Mouse (Mus musculus): ENCODE measurements at regions not wholly inside any gene's neighbourhood (a gene's known extent, or its start where the extent isn't known, plus 50 kb on each side); places are given as distances from the start of the nearest gene placed in this dataset.

DNA sequence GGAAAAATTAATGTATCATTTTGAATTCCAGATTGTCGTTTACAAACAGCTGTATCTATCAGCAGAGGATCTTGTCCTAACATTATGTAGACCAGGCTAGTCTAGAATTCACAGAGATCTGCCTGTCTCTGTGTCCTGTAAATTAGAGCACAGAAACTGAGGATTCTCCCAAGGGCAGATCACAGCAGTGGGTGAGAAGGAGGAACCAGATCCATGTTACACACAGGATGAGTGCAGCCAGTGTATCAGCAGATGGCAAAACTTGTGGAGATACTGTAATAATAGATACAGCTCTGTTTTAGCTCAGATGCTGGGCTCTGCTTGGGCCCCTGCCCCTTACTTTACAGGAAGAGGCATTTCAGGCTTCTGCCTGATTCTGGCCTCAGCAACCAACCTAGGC is 1384.0 kb upstream of the 1700008P02Rik start:
- no peak for DNase-seq (ENCODE audit: low spot score)

DNA sequence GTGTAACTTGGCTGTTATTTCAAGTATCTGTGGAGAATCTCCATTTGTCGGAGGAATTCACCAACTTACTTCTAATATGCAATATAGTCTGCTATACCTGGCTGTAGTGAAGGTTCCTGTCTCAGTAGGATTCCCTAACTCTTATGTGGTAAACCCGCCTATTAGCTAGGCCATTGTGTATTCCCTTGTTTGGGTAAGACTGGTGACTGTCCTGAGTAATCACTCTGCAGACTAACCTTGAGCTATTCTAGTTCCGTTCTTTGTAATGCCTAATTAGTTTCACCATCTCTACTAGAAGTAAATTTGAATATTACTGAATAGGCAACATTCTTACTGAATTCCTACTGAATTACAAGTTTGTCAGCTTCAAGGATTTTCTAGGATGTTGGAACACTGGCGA is 1380.8 kb upstream of the 1700008P02Rik start:
- DNase-seq (ENCODE audit: low spot score) = no peak

DNA sequence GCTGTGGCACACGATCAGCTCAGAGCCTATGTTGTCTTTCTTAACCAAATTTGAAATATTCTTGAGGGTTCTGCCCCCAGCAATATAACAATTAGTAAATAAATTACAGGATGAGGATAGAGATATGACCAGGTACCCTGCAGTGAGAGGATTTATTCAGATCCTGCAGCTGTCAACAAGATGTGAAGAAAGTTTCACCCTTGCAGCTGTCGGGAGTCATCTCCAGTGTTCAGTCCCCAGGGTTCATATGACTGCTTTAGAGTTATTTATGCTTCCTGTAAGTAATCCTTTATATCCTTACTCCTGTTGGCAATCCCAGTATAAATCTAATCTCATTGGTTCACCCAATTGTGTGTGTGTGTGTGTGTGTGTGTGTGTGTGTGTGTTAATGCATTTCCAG is 1372.1 kb upstream of the 1700008P02Rik start:
- DNase-seq (ENCODE audit: low spot score) = no peak

DNA sequence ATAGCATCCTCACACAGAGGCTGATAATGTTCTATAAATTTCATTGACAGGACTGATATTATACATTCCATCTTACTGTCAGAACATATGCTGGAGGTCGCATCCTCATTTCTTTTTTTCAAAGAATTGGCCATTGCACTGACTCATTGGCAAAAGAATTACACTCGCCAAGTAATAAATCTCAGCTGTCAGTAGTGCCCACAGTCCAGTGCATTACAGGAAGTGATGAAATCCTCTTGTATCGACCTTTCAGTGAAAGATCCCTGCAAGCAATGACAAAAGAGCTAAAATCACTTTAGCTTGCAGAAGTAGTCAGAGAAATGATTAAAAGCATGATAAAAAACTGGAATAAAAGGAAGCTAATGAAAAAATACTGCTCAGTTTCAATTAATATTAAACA is 1353.0 kb upstream of the 1700008P02Rik start:
- peak; percentile 62 for DNase-seq (ENCODE audit: low spot score)

DNA sequence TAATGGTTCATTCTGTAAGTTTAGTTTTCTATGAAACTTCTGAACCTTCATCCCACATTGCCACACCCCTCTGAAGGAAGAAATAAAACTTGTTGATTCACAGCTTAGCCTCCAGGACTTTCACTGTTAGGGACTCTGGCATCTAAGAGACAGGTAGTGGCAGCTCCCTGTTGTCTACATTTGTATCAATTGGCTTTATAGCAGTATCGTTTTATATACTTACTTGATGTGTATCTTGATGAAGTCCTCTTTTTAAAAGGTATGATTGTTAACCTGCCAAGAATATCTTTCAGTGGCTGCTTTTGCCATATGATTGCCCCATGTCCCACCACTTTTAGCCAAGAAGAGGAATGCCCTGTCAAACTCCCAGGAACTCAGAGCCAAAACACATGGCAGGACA is 1333.7 kb upstream of the 1700008P02Rik start:
- DNase-seq (ENCODE audit: low spot score) = no peak

DNA sequence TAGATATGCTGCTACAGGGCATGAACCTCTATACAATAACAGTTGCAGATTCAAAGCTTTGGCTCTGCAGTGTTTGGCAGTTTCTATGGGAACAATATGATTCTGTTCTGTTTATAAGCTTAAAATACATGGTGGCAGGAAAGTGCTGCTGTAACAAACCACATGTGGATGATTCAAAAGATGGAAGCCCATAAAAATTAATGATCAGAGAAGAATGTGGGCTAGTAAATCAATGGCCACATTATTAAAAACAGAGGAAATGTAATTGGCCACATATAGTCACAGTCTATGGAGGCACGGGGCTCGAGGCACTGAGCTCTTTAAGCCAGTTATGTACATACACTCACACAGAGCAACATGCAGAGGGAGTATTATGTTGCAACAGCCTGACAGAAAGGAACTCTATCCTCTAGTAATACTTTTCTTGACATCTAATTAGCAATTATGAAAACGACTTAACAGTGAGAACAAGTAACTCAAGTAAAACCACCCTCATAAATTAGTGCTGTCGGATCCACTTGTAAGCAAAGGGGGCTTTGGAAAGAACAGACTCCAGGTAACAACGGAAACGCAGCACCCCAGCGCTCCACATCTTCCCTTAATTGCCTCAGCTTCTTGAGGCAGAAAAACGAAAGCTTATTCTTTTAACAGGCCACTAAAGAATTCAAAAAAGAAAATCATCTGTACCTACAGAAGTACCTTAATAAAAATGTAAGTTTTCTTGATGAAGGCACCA is 1323.6 kb upstream of the 1700008P02Rik start:
- peak; percentile 6 for DNase-seq (ENCODE audit: low spot score)
